Mouse (Mus musculus): ENCODE results near the gene Olfr282. TPM values are rescaled to one million over a fixed set of nuclear protein-coding genes. Genes with fewer than 3 reads are reported as not detected.

Olfr282 gene
- total RNA-seq, 2 experiments from 2014 or later, result not detected

GRCm38 (mm10) chr15:98475382-98475781 is 44.4 kb downstream of the Olfr282 start:
- DNase-seq, result peak; percentile 37 to 73

DNA sequence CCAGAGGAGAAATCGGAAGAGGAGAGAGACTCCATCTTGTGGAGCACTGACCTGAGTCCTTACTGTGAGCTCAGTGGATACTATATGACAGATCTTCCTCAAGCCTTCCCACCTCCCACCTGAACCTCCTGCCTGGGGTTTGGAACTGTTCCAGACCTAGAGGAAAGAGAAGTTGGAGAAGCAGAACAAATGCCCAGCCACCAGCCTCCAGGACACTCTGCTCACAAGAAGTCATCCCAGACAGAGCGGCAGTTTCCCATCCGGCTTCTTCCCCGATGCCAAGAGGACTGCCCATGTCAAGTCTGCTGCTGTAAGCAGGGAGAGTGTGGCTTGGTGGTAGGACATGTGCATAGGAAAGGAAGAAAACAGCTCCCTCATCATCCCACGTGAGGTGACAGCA is 45.3 kb downstream of the Olfr282 start:
- no peak for DNase-seq

GRCm38 (mm10) chr15:98479568-98480102 is 48.6 kb downstream of the Olfr282 start:
- no peak for DNase-seq

- peak in 1 of 2 experiments; percentile 12 for DNase-seq
Measured at GRCm38 (mm10) chr15:98482701-98483100, 51.7 kb downstream of the Olfr282 start, which contains the start of gene Lalba. Gene Lalba (minus strand): TSS chr15:98482721.

DNA sequence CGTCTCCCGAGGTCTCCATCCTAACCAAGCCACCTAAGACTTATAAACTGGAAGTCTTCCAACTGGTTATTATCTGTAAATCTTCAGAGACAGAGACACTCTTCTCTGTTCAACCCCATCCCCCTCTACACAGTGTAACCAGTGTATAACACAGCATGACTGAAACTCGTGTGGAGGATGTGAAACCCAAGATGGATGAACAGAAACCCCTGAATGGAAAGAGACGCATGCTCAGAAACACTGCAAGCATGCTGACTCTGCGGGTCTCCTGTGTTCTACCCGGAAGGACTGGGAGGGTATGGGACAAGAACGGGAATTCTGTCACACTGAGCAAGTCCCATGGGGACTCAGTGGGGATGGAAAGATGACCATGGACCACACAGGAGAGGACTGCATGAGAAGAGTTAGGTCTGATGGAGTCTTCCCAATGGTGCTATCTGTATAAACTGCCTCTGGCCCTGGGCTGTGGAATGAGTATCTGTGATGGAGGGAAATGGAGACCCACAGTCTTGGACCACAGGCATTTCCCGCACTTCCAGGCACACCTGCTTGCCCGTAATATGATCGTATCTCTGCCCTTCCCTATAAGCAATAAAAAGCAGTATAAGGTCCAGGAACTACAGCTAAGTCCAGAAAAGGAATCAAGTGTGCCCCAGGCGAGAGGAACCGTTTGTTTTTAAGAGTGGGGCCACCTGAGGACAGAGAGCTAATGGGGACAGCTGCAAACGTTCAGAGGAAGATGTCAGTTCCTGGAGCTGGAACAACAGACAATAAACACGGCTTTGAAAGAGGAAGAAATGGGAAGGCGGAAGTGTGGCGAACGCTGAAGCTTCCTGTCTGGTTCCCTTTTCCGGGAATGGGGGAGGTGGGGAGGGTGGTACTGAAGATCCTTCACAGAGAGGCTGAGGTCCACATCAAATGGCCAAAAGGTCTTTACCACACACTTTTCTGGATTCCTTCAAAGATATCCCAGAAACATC is 53.2 kb downstream of the Olfr282 start:
- peak in 1 of 2 experiments; percentile 9 for DNase-seq

- DNase-seq, result no peak
Measured at GRCm38 (mm10) chr15:98486433-98487021, 55.5 kb downstream of the Olfr282 start.

Other genes starting within 250 kb of the Olfr282 start
- not detected for gene Olfr288, start 235.7 kb upstream of the Olfr282 start, total RNA-seq (2021)
- not detected for gene Gm44579, start 210.2 kb upstream of the Olfr282 start, total RNA-seq (2021)
- gene Olfr287, start 210.2 kb upstream of the Olfr282 start, total RNA-seq (2021), result not detected
- not detected for gene Olfr286, start 196.8 kb upstream of the Olfr282 start, total RNA-seq (2021)
- gene H1fnt, start 173.9 kb upstream of the Olfr282 start, total RNA-seq (2021), result not detected
- gene Zfp641, start 135.1 kb upstream of the Olfr282 start, total RNA-seq (2021), result 1 to 10 TPM; 3.7 to 4.1 TPM
- not detected for gene Olfr285, start 113.9 kb upstream of the Olfr282 start, total RNA-seq (2021)
- gene Olfr284, start 90.2 kb upstream of the Olfr282 start, total RNA-seq (2021), result not detected
- gene Olfr283, start 50.3 kb upstream of the Olfr282 start, total RNA-seq (2021), result not detected
- gene Olfr281, start 21.4 kb downstream of the Olfr282 start, total RNA-seq (2021), result not detected
- gene OR5BS1P, start 38.7 kb downstream of the Olfr282 start, total RNA-seq (2021), result not detected
- gene Lalba, start 51.5 kb downstream of the Olfr282 start, total RNA-seq (2021), result not detected
- not detected for gene Olfr279, start 61.2 kb downstream of the Olfr282 start, total RNA-seq (2021)
- gene Kansl2, start 103.0 kb downstream of the Olfr282 start, total RNA-seq (2021), result 10 to 100 TPM; 88.0 to 91.3 TPM
- 10 to 100 TPM; 55.6 to 67.1 TPM for gene Ccnt1, start 139.7 kb downstream of the Olfr282 start, total RNA-seq (2021)
- gene 4930415O20Rik, start 139.8 kb downstream of the Olfr282 start, total RNA-seq (2021), result 1 to 10 TPM in 1 of 2 experiments, under 1 TPM in 1; 0.83 to 1.1 TPM
- 10 to 100 TPM; 43.8 to 62.6 TPM for gene Adcy6, start 178.9 kb downstream of the Olfr282 start, total RNA-seq (2021)
- 10 to 100 TPM; 10.2 to 13.3 TPM for gene Cacnb3, start 199.6 kb downstream of the Olfr282 start, total RNA-seq (2021)
- gene Ddx23, start 231.7 kb downstream of the Olfr282 start, total RNA-seq (2021), result 10 to 100 TPM; 75.5 to 84.3 TPM
- gene Rnd1, start 246.2 kb downstream of the Olfr282 start, total RNA-seq (2021), result 1 to 10 TPM; 2.1 to 2.4 TPM